Mouse (Mus musculus): ENCODE results near the gene Ncr1. TPM values are rescaled to one million over a fixed set of nuclear protein-coding genes. Genes with fewer than 3 reads are reported as not detected.
"Not testable (repeated sequence)": the region's sequence is repeated elsewhere in the genome, so short reads cannot be mapped to it uniquely, and the experiment has no call there.

The Ncr1 gene
- polyA plus RNA-seq (2014; fragmentation: Nextera tagmentation; extraction: Ambion mirVana) = not detected in 2 replicates

DNA sequence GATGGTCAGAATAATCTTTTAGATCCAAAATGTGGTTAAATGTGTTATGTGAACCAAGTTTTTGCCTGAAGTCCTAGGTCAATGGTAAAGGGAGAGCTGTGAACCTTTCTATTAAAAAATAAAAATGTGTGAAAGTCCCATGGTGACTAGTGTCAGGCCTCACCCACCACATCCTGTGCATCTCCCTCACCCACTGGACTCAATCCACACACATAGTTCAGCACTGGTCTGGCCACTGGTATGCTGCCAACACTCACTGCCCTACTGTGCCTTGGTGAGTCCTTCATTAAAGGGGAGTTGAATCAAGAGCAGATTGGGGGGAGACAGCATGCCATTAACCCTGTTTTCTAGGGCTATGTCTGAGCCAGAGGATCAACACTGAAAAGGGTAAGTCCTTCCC, at the start of gene Ncr1:
Gene Ncr1 (plus strand): TSS at position 216 of the 400 bp plus-strand sequence.
- Histone ChIP-seq H3K4me1 (replicated peaks; ENCODE audit: control insufficient read depth, insufficient read depth, low read length) (no peaks in the 10 kb centered on the region), H3K9ac (ENCODE audit: low read length) (no peak within 1 kb of the TSS), H3K9me3 (ENCODE audit: control insufficient read depth, low read length) (no peaks in the 10 kb centered on the region), H3K4me2 (ENCODE audit: low read depth, low read length, severe bottlenecking) (no peak within 1 kb of the TSS), H3K4me3 (ENCODE audit: low read depth, low read length) (no peak within 1 kb of the TSS), H3K27ac (ENCODE audit: low read depth, low read length) (no peak within 1 kb of the TSS), H3K36me3 (ENCODE audit: control insufficient read depth, insufficient read depth, low read length) (no peaks in the 10 kb centered on the region), H3K27me3 (ENCODE audit: control insufficient read depth, insufficient read depth, low read length) (no peaks in the 10 kb centered on the region)
- no peak for ATAC-seq (replicated peaks; ENCODE audit: low FRiP score)
- no peak for DNase-seq (ENCODE audit: low spot score)

DNA sequence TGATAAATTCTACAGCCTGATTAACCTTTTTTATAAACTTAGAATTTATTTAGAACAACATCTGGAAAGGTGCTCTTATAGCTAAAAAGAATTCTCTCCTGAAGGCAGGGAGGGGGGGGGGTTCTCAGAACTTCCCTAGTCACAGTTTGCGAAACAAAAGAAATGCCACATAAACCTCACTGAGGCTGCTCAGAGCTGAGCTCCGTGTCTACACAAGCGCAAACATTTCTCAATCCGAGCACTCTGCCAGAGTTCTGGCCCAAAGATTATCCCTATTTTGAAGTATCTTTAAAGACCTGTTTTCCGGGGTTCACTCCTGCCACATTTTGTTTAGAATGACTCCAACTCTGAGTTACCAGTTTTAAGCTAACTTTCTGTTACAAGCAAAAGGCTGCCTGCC, 44.9 kb upstream of the Ncr1 start:
- WGBS = 71% methylated on average over 5 of the region's 5 CpGs
- H3K27ac ChIP-seq (ENCODE audit: low read depth, low read length) = no peak overlapping the region
- H3K9ac ChIP-seq (ENCODE audit: low read length) = no peak overlapping the region
- H3K4me1 ChIP-seq (replicated peaks; ENCODE audit: control insufficient read depth, insufficient read depth, low read length) = no peaks in the 10 kb centered on the region
- ATAC-seq (replicated peaks; ENCODE audit: low FRiP score) (no peak), DNase-seq (ENCODE audit: low spot score) (no peak)
- no peak overlapping the region for H3K4me3 ChIP-seq (ENCODE audit: low read depth, low read length)
- H3K36me3 ChIP-seq (ENCODE audit: control insufficient read depth, insufficient read depth, low read length) = no peaks in the 10 kb centered on the region
- no peaks in the 10 kb centered on the region for H3K27me3 ChIP-seq (ENCODE audit: control insufficient read depth, insufficient read depth, low read length)
- H3K9me3 ChIP-seq (ENCODE audit: control insufficient read depth, low read length) = no peaks in the 10 kb centered on the region
- no peak overlapping the region for H3K4me2 ChIP-seq (ENCODE audit: low read depth, low read length, severe bottlenecking)

DNA sequence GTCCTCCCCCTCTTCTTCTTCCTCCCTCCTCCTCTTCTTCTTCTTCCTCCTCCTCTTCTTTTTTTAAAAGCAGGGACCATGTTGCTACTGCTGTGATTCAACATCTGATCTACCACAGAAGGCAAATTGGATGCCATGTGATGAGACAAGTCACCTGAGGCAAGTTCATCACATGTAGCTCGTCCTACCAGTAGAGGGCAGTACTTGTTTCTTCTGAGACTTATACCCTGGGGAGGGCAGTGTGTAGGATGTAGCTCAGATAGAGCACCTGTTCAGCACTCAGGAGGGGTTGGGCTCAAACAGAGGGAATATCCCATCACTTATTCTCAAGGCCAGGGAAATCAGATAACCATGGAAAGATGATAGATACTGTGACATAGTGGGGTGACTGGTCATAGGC, 40.3 kb upstream of the Ncr1 start:
- 66% methylated on average over 1 of the region's 1 CpGs for WGBS
- no peak for ATAC-seq (replicated peaks; ENCODE audit: low FRiP score)
- DNase-seq (ENCODE audit: low spot score) = no peak

DNA sequence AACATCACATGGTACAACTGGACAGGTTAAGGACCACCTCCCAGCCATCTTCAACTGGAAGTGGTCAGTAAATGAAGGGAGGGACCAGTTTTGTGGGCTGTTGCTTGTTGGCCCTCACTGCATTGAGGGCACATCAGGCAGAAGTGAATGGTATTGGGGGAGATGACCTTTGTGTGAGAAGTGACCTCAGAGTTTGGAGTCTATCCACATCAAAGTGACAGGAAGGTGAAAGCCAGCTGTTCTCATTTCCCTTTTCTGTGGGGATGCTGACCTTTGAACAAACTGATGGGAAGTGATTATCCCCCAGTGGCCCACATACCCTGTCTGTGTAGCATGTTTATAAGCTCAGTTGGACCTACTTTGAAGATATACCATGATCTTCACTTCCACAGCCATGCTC, 37.4 kb upstream of the Ncr1 start:
- H3K4me2 ChIP-seq (ENCODE audit: low read depth, low read length, severe bottlenecking) = no peak overlapping the region
- no peak overlapping the region for H3K9ac ChIP-seq (ENCODE audit: low read length)
- H3K4me3 ChIP-seq (ENCODE audit: low read depth, low read length) = no peak overlapping the region
- no peaks in the 10 kb centered on the region for H3K36me3 ChIP-seq (ENCODE audit: control insufficient read depth, insufficient read depth, low read length)
- no peaks in the 10 kb centered on the region for H3K4me1 ChIP-seq (replicated peaks; ENCODE audit: control insufficient read depth, insufficient read depth, low read length)
- no peak overlapping the region for H3K27ac ChIP-seq (ENCODE audit: low read depth, low read length)
- DNase-seq (ENCODE audit: low spot score) (no peak), ATAC-seq (replicated peaks; ENCODE audit: low FRiP score) (no peak)
- H3K27me3 ChIP-seq (ENCODE audit: control insufficient read depth, insufficient read depth, low read length) = no peaks in the 10 kb centered on the region
- H3K9me3 ChIP-seq (ENCODE audit: control insufficient read depth, low read length) = no peaks in the 10 kb centered on the region

More for the DNA sequence above, 40.3 kb upstream of the Ncr1 start:
- H3K36me3 ChIP-seq (ENCODE audit: control insufficient read depth, insufficient read depth, low read length) = no peaks in the 10 kb centered on the region
- H3K9me3 ChIP-seq (ENCODE audit: control insufficient read depth, low read length) = no peaks in the 10 kb centered on the region
- H3K27me3 ChIP-seq (ENCODE audit: control insufficient read depth, insufficient read depth, low read length) = no peaks in the 10 kb centered on the region
- no peaks in the 10 kb centered on the region for H3K4me1 ChIP-seq (replicated peaks; ENCODE audit: control insufficient read depth, insufficient read depth, low read length)
- H3K4me3 ChIP-seq (ENCODE audit: low read depth, low read length) = no peak overlapping the region
- no peak overlapping the region for H3K27ac ChIP-seq (ENCODE audit: low read depth, low read length)
- no peak overlapping the region for H3K4me2 ChIP-seq (ENCODE audit: low read depth, low read length, severe bottlenecking)
- no peak overlapping the region for H3K9ac ChIP-seq (ENCODE audit: low read length)

DNA sequence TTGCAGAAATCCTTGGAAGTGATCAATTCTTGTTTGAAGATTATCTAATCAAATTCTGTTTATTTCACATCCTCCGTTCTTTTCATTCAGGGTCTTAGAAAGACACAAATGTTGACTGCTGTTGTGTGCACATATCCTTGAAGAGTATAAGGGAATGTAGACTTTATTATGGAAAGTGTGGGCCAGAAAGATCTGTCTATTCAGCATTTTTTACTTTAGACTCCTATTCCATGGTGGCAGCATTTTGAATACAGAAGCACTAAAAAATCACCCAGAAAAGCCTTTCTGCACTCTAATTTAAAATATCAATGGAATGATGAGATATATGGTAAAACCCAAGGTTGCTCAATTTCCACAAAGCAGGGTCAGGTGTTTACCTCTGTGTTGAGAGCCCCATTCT, 34.1 kb upstream of the Ncr1 start:
- no peak overlapping the region for H3K4me2 ChIP-seq (ENCODE audit: low read depth, low read length, severe bottlenecking)
- H3K27me3 ChIP-seq (ENCODE audit: control insufficient read depth, insufficient read depth, low read length) = no peaks in the 10 kb centered on the region
- ATAC-seq (replicated peaks; ENCODE audit: low FRiP score) (no peak), DNase-seq (ENCODE audit: low spot score) (no peak)
- 96% methylated on average over 1 of the region's 1 CpGs for WGBS
- H3K9me3 ChIP-seq (ENCODE audit: control insufficient read depth, low read length) = no peaks in the 10 kb centered on the region
- no peaks in the 10 kb centered on the region for H3K4me1 ChIP-seq (replicated peaks; ENCODE audit: control insufficient read depth, insufficient read depth, low read length)
- H3K27ac ChIP-seq (ENCODE audit: low read depth, low read length) = no peak overlapping the region
- H3K36me3 ChIP-seq (ENCODE audit: control insufficient read depth, insufficient read depth, low read length) = no peaks in the 10 kb centered on the region
- no peak overlapping the region for H3K9ac ChIP-seq (ENCODE audit: low read length)
- no peak overlapping the region for H3K4me3 ChIP-seq (ENCODE audit: low read depth, low read length)

DNA sequence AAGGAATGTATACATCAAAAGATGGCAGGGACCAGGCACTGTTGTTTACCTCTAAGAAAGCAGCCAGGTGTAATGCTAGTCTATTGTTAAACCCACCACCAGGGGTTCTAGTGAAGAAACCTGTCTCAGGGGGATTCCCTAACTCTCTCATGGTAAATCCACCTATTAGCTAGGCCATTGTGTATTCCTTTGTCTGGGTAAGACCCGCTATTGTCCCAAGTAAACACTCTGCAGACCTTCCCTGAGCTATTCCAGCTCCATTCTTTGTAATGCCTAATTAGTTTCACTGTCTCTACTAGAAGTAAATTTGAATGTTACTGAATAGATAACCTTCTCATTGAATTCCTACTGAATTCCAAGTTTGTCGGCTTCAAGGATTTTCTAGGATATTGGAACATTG, 24.4 kb upstream of the Ncr1 start:
- not testable (repeated sequence) for H3K9me3 ChIP-seq (ENCODE audit: control insufficient read depth, low read length)

DNA sequence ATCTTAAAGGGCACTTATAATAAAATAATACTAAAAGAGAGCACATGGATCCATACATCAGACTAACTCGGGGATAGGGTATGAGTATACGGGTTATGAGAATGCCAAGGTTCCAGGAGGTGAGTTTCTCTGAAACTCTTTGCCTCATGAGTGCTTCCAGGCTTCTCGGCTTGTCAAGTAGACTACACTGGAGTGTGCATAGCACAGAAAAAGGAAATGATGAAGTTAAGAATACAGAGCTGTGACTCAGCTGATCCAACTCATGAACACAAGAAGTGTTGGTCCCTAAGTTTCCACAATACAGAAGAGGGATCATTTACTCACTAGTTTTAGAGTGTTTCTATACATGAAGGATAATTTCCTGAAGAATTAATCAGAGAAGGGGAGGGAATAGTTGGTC, 24.0 kb upstream of the Ncr1 start:
- H3K4me1 ChIP-seq (replicated peaks; ENCODE audit: control insufficient read depth, insufficient read depth, low read length); H3K27ac ChIP-seq (ENCODE audit: low read depth, low read length): not testable (repeated sequence)

More for the DNA sequence above, 24.4 kb upstream of the Ncr1 start:
- not testable (repeated sequence) for H3K4me3 ChIP-seq (ENCODE audit: low read depth, low read length); H3K27me3 ChIP-seq (ENCODE audit: control insufficient read depth, insufficient read depth, low read length); H3K27ac ChIP-seq (ENCODE audit: low read depth, low read length); H3K4me2 ChIP-seq (ENCODE audit: low read depth, low read length, severe bottlenecking); H3K9ac ChIP-seq (ENCODE audit: low read length); ATAC-seq (replicated peaks; ENCODE audit: low FRiP score); DNase-seq (ENCODE audit: low spot score); H3K4me1 ChIP-seq (replicated peaks; ENCODE audit: control insufficient read depth, insufficient read depth, low read length); H3K36me3 ChIP-seq (ENCODE audit: control insufficient read depth, insufficient read depth, low read length)
- WGBS = 83% methylated on average over 2 of the region's 2 CpGs

DNA sequence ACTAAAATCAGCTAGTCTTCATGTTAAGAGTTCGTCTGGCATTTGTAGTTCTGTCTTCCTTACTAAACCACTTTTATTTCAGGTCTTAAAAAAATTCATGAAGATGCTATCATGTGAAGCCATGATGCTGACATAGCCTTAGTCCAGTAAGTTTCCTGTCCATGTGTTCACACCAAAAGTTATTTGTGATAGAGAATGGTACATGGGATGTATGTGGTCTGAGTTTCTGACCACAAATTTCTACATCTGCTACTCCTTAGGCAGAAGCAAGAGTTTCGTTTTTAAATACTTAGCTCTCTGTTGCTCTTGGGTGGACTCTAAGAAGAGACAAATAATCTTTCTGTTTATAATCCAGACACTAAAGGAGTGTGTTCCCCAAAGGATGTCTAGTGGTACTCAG, 14.2 kb upstream of the Ncr1 start:
- no peaks in the 10 kb centered on the region for H3K27me3 ChIP-seq (ENCODE audit: control insufficient read depth, insufficient read depth, low read length)
- no peak overlapping the region for H3K4me2 ChIP-seq (ENCODE audit: low read depth, low read length, severe bottlenecking)
- WGBS = 73% methylated on average over 2 of the region's 2 CpGs
- H3K36me3 ChIP-seq (ENCODE audit: control insufficient read depth, insufficient read depth, low read length) = no peaks in the 10 kb centered on the region
- H3K4me1 ChIP-seq (replicated peaks; ENCODE audit: control insufficient read depth, insufficient read depth, low read length) = no peaks in the 10 kb centered on the region
- H3K27ac ChIP-seq (ENCODE audit: low read depth, low read length) = no peak overlapping the region
- ATAC-seq (replicated peaks; ENCODE audit: low FRiP score) (no peak), DNase-seq (ENCODE audit: low spot score) (no peak)
- H3K4me3 ChIP-seq (ENCODE audit: low read depth, low read length) = no peak overlapping the region
- no peak overlapping the region for H3K9ac ChIP-seq (ENCODE audit: low read length)
- H3K9me3 ChIP-seq (ENCODE audit: control insufficient read depth, low read length) = no peaks in the 10 kb centered on the region

More for the DNA sequence above, 24.0 kb upstream of the Ncr1 start:
- not testable (repeated sequence) for DNase-seq (ENCODE audit: low spot score); H3K4me2 ChIP-seq (ENCODE audit: low read depth, low read length, severe bottlenecking); H3K4me3 ChIP-seq (ENCODE audit: low read depth, low read length); ATAC-seq (replicated peaks; ENCODE audit: low FRiP score); H3K27me3 ChIP-seq (ENCODE audit: control insufficient read depth, insufficient read depth, low read length); H3K9me3 ChIP-seq (ENCODE audit: control insufficient read depth, low read length); H3K36me3 ChIP-seq (ENCODE audit: control insufficient read depth, insufficient read depth, low read length); H3K9ac ChIP-seq (ENCODE audit: low read length)
- 89% methylated on average over 3 of the region's 3 CpGs for WGBS

DNA sequence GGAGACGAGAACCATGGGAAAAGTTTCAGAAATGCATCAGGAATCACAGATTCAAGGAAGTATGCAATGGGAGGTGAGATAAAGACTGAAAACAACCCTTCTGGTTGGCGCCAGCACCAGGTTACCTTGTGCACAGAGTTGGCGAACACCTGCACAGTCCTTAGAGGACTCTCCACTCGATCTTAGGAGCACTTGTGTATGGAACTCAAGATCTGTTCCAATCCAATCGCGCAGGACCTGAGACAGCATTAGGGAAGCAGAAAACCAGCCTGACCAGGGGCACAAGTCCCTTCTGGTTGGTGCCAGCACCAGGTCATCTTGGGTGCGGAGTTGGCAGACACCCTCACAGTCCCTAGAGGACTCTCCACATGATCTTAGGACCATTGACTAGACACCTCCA, 36.0 kb downstream of the Ncr1 start:
- H3K4me1 ChIP-seq (replicated peaks; ENCODE audit: control insufficient read depth, insufficient read depth, low read length) = no peaks in the 10 kb centered on the region
- H3K36me3 ChIP-seq (ENCODE audit: control insufficient read depth, insufficient read depth, low read length) = no peaks in the 10 kb centered on the region
- 89% methylated on average over 7 of the region's 7 CpGs for WGBS
- H3K9me3 ChIP-seq (ENCODE audit: control insufficient read depth, low read length) = no peaks in the 10 kb centered on the region
- DNase-seq (ENCODE audit: low spot score) (no peak), ATAC-seq (replicated peaks; ENCODE audit: low FRiP score) (no peak)
- H3K9ac ChIP-seq (ENCODE audit: low read length) = no peak overlapping the region
- H3K4me3 ChIP-seq (ENCODE audit: low read depth, low read length) = no peak overlapping the region
- H3K27me3 ChIP-seq (ENCODE audit: control insufficient read depth, insufficient read depth, low read length) = no peaks in the 10 kb centered on the region
- no peak overlapping the region for H3K27ac ChIP-seq (ENCODE audit: low read depth, low read length)
- H3K4me2 ChIP-seq (ENCODE audit: low read depth, low read length, severe bottlenecking) = no peak overlapping the region

Measured in forebrain, embryonic 11.5 days (tissue).